Mouse (Mus musculus) macrophage (primary cell): Measurements from ENCODE around the gene 4930524B15Rik. TPM values are rescaled to one million over a fixed set of nuclear protein-coding genes. Genes with fewer than 3 reads are reported as not detected.

Source experiments
- H3K27ac ChIP-seq: fragments of 350-480 bp; formaldehyde crosslinking; 2 replicates; pipeline ENCODE4 v1.9.0; 2021
- H3K36me3 ChIP-seq: fragments of 350-480 bp; formaldehyde crosslinking; 2 replicates; pipeline ENCODE4 v1.9.0; 2021; ENCODE audit errors: inconsistent target
- H3K4me3 ChIP-seq: fragments of 350-480 bp; formaldehyde crosslinking; 2 replicates; pipeline ENCODE4 v1.9.0; 2021; ENCODE audit errors: inconsistent target
- H3K79me2 ChIP-seq: fragments of 350-480 bp; formaldehyde crosslinking; 2 replicates; pipeline ENCODE4 v1.9.0; 2021; ENCODE audit errors: inconsistent target
- WGBS: methylation state at CpG from one replicate; pipeline ENCODE4 v1.1.7; 2026; ENCODE audit warnings: inconsistent platforms; ENCODE audit not compliant: missing documents; 5-methylcytosine and 5-hydroxymethylcytosine counted together
- polyA plus RNA-seq: library from polyadenylated mRNA; stranded (reverse); fragments of 250-400 nt; gene quantifications from 3 replicates; pipeline ENCODE4 v1.2.4, GENCODE M21; 2018; ENCODE audit warnings: inconsistent platforms

4930524B15Rik gene
- polyA plus RNA-seq, 1 experiment from 2014 or later: not detected

DNA sequence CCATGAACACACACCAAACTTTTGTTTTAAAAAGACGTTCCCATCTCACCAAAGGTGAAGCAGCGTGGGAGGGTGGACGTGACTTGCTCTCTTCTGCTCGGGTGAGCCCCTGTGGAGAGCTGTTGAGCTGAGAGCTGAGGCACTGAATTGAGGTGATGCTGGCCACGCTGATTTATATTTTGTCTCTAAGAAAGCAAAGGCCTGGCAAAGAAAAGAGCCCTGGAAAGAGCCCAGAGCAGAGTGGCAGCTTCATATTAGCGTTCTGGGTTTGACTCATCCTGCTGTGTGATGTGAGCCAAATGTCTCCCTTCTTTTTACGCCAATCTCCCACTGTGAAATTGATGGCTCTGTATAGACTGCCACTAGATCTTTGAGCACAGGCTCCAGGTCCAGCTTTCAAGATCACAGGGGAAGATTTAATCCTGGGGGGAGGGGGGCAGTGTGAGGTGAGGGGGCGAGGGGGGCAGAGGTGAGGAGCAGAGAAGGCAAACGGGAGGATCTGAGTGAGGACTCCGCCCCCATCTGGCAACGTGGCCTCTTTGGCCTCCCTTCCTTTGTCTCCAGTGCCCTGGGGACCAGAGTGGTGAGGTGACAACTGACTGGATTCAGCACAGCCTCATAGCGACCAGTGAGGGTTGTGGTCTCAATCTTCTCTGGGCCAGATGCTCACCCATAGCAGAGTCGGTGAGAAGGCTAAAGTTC lies 44.7 kb downstream of the 4930524B15Rik start:
- Histone ChIP-seq H3K36me3 (no peaks in the 10 kb centered on the region), H3K4me3 (no peak overlapping the region), H3K27ac (no peak overlapping the region), H3K79me2 (no peaks in the 10 kb centered on the region)
- 75% methylated on average over 13 of the region's 13 CpGs for WGBS

DNA sequence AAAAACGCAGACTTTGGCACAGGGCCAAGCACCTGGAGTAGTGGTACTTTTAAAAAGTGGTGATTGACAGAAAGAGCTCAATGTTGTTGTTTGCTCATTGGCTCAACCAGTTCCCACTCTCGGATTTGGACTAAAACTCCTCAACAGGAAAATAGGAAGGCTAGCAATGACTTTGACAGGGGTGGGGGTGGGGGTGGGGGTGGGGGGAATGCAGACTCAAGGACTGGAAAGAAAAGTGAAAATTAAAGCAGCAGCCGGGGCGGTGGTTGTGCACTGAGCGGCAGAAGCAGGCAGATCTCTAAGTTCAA lies 45.2 kb downstream of the 4930524B15Rik start:
- Histone ChIP-seq H3K79me2 (no peaks in the 10 kb centered on the region), H3K4me3 (no peak overlapping the region), H3K27ac (no peak overlapping the region), H3K36me3 (no peaks in the 10 kb centered on the region)
- WGBS: 74% methylated on average over 5 of the region's 5 CpGs

DNA sequence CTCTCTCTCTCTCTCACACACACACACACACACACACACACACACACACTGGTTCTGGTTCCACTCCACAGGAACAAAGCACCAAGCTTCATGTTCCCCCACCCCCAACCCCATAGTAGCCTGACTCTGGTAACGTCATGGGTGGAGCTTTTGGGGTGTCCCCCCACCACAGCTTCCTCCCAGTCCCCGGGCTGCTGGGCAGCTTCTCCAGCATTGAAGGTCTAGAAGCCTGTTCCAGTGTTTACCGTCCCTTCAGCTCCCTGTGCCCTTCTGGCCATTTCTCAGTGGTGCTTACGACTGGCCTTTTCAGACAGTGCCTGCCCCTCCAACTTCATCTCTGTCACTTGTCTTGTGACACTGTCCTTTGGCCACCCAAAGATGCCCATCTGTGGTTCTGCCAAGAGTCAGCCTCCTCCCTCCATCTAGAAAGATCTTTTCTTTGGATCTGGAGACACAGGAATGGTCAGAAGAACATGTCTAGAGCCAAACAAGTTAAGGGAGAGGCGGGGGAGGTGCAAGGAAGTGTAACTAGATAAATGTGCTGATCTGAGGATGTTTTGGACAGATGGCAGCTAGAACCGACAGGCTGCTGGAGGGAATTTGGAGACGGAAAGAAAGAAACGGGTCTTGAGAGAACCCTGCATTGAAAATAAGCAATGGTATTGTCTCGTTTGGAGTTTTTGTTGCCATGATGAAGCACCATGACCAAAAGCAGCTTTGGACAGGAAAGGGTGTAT lies 46.6 kb downstream of the 4930524B15Rik start:
- Histone ChIP-seq H3K4me3 (no peak overlapping the region), H3K79me2 (no peaks in the 10 kb centered on the region), H3K36me3 (no peaks in the 10 kb centered on the region), H3K27ac (no peak overlapping the region)
- 59% methylated on average over 9 of the region's 9 CpGs for WGBS

DNA sequence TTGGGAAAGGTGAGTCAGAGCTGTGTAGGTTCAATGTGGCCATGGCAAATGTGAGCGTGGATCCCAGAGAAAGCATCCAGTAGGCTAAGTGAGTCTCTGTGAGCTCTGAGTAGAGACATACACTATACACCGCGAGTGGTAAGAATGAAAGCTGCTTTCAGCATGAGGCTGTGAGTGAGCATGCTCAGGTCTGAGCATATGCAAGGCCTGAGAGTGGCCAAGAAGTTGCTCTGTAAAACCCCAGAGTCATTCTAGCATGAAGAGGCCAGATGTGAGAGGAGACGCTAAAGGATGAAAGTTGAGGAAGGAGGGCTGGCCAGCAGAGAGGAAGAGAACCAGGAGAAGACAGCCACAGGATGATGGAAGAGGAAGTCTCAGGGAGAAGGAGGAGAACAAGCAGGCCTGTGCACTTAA lies 47.6 kb downstream of the 4930524B15Rik start:
- Histone ChIP-seq H3K36me3 (no peaks in the 10 kb centered on the region), H3K79me2 (no peaks in the 10 kb centered on the region), H3K4me3 (no peak overlapping the region), H3K27ac (no peak overlapping the region)
- WGBS: 44% methylated on average over 4 of the region's 4 CpGs

DNA sequence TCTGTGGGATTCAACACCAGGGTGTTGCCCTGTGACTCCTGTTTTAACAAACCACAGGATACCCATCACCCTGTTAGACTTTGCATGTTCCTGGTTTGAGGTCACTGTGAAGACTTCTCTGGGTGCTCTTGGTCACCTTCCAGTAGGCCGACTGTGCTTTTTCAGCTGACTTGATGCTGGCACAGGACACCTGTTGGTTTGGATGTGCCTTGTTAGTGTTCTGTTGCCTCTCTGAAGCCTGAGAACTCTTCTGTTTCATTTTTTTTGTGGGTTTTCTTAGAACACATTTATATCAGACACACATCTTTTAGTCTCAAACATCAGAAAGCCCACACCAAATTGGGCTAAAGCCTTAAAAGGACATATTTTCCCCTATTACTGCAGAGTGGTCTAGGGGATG lies 48.2 kb downstream of the 4930524B15Rik start:
- Histone ChIP-seq H3K27ac (no peak overlapping the region), H3K79me2 (no peaks in the 10 kb centered on the region), H3K36me3 (no peaks in the 10 kb centered on the region), H3K4me3 (no peak overlapping the region)
- 8% methylated on average over 1 of the region's 1 CpGs for WGBS

DNA sequence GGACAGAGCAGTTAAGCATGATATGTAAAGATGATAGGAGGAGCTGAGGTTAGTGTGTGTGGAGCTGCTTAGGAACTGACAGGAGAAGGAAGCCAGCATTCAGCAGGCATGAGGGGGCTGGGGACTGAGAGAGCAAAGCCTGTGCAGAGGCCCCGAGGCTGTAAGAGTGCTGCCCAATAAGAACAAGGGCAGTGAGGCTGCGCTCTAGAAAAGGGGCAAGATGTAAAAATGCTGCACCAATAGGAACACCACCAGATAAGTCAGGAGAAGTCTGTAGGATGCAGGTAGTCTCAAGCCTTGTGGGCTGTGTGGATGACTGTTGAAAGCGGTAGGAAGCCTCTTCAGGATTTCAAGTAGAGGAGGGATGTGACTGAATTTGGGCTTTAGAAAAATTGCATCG lies 52.8 kb downstream of the 4930524B15Rik start:
- H3K4me3 ChIP-seq: no peak overlapping the region
- 58% methylated on average over 4 of the region's 4 CpGs for WGBS
- no peak overlapping the region for H3K27ac ChIP-seq
- no peaks in the 10 kb centered on the region for H3K79me2 ChIP-seq
- H3K36me3 ChIP-seq: no peaks in the 10 kb centered on the region

DNA sequence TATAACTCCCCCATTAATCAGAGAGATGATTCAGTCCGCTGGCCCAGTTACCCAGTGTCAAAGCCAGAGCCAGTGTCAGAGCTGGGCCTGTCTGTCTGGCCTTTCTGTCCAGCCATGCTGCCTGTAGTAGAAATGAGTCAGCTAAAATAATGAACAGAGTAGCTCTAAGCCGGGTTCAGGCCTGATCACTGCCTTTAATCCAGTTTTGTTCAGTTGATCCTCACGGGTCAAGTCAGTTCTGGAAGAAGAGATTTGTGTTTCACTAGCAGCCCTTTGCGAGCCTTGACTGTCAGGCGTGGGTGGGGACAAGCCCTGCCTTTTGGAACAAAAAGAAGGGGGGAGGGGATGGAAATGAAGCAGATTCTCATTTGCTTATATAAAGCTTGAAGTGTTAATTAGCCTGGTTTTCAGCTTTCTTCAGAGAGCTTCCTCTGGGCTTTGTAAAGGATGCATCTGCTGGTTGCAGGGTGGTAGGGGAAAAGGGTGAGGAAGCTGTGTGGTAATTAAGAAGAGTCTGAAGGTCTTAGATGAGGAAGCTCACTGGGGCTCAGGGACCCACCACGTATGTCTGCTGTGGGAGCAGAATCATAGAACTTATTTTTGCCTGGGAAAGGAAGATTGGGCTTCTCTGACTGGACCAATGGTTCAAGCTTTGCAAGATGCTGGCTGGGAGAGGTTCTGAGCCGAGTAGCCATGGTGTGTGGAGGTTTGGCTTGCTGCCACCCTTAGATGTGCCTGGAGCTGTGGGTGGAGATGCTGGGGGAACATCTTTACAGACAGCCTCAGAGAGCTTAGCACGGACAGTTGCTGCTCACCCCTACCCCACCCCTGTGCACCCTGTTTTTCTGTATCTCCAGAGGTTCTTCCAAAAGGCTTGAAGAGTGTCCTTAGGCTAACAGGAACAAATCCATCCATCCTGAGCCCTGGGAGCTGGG lies 54.9 kb downstream of the 4930524B15Rik start:
- no peaks in the 10 kb centered on the region for H3K79me2 ChIP-seq
- no peak overlapping the region for H3K4me3 ChIP-seq
- no peak overlapping the region for H3K27ac ChIP-seq
- 14% methylated on average over 8 of the region's 8 CpGs for WGBS
- no peaks in the 10 kb centered on the region for H3K36me3 ChIP-seq

DNA sequence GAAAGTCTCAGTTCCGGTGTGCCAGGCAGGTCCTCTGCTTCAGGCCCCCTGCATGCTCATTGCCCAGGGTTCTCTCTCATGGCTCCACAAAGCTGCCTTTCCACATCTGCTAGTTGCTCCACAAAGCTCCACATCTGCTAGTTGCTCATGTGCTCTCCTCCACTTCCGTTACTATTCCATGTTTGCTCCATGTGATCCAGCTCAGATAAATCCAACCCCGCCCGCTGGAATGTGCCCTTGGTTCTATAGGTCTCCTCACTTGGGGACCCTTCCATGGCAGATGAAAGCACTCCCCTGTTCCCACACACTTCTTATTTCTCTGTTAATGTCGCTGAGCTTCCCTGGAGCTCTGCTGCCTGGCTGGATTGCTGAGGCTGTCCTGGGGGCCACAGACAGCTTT lies 61.2 kb downstream of the 4930524B15Rik start:
- WGBS: 97% methylated on average over 5 of the region's 5 CpGs
- Histone ChIP-seq H3K79me2 (no peaks in the 10 kb centered on the region), H3K27ac (no peak overlapping the region), H3K4me3 (no peak overlapping the region), H3K36me3 (no peaks in the 10 kb centered on the region)

DNA sequence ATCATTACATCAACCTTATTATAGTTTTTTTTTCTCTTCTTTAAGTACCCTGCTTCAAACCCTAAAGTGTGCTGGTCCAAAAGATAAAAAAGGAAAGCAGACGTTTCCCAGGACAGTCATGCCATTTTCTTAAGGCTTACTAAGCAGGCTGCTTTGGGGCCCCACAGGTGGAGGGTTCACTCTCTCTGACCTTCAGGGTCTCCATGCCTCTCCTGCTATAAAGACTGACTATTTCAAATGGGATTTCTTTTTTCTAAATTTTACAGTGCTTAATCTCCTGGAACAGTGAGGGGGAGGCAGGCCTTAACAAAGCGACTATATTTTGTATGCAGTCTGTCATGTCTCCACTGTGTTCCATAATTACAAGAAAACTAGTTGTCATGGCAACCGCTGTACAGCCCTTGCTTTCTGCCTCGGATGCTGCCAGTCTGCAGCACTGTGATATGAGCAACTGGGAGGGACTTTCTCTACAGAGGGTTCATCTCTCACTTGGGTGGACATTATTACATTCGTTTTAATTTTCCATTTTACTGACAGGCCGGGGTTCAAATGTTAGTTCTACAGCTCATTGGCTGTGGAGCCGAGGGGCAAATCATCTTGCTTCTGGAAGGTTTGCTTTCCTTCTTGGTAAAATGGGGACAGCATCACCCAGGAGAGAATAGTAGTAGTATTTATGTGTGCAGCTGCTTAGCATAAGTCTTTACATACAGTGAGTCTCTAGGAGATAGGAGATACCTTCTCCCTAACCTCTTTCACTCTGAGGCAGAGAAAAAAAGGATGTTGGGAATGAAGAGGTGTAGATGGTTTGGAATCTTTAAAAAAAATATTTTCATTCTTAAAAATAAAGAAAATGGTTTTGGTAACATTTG lies 62.3 kb downstream of the 4930524B15Rik start:
- Histone ChIP-seq H3K4me3 (no peak overlapping the region), H3K79me2 (no peaks in the 10 kb centered on the region), H3K36me3 (no peaks in the 10 kb centered on the region), H3K27ac (no peak overlapping the region)
- WGBS: 84% methylated on average over 7 of the region's 7 CpGs

DNA sequence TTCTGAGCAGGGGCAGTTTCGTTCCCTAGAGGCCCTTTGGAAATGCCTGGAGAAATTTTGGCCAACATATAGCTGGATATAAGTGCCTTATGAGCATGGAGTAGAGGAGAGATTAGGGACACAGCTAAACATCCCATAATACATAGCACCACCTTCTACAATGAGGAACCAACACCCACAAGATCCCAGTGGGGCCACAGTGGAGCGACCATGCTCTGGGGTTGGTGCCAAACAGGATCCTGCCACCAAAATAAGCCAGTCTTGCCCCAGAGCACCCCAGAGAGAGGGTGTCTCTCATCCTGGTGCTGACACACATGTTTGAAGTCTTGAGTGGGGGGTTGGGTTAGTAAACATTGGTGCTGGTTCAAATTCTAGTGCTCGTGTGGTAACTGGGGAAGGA lies 63.2 kb downstream of the 4930524B15Rik start:
- Histone ChIP-seq H3K79me2 (no peaks in the 10 kb centered on the region), H3K36me3 (no peaks in the 10 kb centered on the region), H3K4me3 (no peak overlapping the region), H3K27ac (no peak overlapping the region)
- 29% methylated on average over 3 of the region's 3 CpGs for WGBS

Other genes starting within 250 kb of the 4930524B15Rik start
- gene Cpeb4, start 93.4 kb upstream of the 4930524B15Rik start, polyA plus RNA-seq: 64.0 to 87.9 TPM (median 68.8 TPM) in 3 replicates
- gene Nsg2, start 34.9 kb downstream of the 4930524B15Rik start, polyA plus RNA-seq: not detected in 3 replicates
- gene Il9r, start 234.7 kb downstream of the 4930524B15Rik start, polyA plus RNA-seq: not detected in 3 replicates
- gene Snrnp25, start 239.8 kb downstream of the 4930524B15Rik start, polyA plus RNA-seq: 11.3 to 20.8 TPM (median 18.7 TPM) in 3 replicates